Mouse (Mus musculus) gastrocnemius, adult 8-10 months (tissue): Measurements from ENCODE around the gene Olfr871. TPM values are rescaled to one million over a fixed set of nuclear protein-coding genes. Genes with fewer than 3 reads are reported as not detected.
"Not testable (repeated sequence)": the region's sequence is repeated elsewhere in the genome, so short reads cannot be mapped to it uniquely, and the experiment has no call there.

ENCODE experiments used
- DNase-seq, 2 experiments: peaks; one replicate each; pipeline ENCODE4 v3.0.0; 2022; ENCODE audit warnings: low spot score in 2 of 2
- total RNA-seq, 4 experiments: library from RNA; stranded (reverse); gene quantifications; 2 replicates each; pipeline ENCODE4 v1.2.4; 2022

Gene Olfr871
- not detected for total RNA-seq

DNA sequence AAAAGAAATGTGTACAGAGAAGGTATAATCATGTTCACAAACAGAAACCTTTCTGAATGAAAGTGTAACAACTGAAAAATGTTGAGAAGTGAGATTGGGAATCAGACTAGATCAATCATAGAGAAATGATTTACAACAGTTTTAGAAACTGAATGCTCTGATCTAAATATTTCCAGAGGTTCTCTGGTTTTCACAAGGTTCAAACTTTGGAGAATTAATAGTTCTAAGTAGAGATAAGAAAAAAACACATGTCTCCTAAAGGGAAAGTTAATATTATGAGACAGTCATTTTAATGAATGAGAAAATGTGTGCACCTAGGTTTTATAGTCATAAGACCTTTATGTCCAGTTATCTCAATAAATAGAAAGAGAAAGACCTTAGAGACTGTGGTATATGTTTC lies at the start of gene Olfr871:
TSS of gene Olfr871 (plus strand) at position 301 of the 400 bp plus-strand sequence.
- DNase-seq, result no peak

DNA sequence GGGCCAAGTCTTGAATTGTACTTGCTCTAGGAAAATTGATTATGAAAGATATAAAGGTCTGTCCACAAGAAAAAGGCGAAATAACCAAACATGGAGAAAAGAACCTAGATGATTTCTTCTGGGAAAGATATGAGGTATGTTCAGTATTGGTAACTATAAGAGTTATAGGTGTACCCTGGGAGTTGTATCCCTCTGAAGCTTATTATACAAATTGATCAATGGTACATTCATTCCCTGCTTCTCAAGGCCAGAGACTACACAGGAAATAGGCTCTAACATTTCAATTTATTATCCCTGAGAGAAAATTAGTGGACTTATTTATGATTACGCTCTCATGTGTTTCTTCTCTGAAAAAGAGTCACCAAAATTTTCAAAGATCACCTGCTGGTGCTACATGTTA lies 38.0 kb upstream of the Olfr871 start, which contains the start of gene Olfr870:
TSS of gene Olfr870 (minus strand) at position 101 of the 400 bp plus-strand sequence.
- DNase-seq, result no peak

DNA sequence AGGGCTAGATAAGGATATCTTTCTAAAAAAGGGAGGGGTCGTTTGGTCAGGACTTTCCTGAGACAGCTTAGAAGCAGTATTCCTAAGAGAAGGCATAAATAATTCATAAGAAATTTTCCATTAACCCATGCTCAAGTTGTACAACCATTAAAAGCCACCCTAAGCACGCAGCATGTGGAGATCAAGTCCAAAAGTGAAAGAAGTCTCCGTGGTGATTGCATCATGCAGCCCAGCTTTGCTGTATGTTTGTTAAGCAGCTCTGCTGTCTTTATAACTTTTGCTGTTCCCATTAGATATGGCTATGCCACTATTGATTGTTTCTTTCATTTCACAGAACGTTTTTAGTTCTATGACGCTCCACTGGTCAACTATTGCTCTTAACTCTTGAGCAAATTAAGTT lies 32.5 kb upstream of the Olfr871 start:
- no peak for DNase-seq

DNA sequence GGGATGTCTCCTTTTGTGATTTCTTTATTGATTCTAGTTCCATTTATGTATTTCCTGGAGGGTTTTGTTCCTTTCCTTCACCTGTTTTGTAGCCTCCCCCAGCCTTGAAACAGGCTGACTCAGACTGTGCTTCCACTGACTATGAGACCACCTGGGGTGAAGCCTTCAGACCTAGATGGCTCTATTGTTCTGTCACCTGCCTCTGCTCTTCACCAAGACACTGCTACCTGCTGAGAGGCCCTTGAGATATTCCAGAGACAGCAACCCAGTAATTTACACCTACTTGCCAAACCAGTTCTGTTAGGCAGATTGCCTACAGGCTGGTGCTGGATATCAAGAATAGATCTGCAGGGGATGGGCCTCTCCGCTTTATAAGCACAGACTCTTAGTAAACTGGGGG lies 9.9 kb upstream of the Olfr871 start:
- no peak for DNase-seq

DNA sequence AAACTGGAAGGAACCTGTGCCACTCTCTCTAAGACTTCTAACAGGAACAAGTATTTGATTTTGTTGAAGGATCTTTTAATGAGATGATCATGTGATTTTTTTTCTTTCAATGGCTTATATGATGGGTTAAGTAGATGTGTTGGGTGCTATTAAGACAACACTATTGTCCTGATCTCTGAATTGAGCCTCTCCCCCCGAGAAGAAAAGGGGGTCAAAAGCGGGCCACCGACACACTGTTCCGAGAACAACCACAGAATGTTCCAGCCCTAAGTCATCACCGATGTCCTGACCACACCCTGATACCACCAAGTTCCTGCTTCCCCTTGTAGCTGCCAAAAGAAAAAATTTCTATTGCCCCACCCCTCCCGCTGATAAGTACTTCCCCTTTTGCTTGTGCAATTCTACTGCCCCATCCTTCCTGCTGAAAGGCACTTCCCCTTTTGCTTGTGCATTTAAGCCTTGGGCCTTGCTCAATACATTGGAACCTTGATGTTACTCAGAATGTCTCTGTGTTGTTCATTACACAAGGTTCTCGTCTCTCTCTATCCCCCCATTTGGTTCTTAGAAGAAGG lies 8.5 kb upstream of the Olfr871 start:
- DNase-seq, result not testable (repeated sequence)

DNA sequence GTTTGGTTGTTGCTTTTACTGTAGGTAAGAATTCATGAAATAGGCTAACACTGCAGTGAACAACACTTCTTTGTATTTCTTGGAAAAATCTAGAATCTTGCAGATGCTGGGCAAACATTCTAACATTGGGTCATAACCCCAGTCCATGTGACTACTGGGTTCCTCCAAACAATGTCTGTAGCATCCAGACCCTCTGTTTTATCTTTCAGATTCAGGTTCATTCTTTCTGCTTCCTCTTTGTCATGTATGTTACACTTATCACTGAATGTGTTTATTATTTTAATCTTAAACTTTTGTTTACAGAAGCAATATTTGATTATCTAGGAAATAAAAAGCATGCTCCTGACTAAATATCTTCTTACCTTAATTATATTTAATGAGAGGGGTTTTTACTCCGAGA lies 1.2 kb upstream of the Olfr871 start:
- no peak for DNase-seq

DNA sequence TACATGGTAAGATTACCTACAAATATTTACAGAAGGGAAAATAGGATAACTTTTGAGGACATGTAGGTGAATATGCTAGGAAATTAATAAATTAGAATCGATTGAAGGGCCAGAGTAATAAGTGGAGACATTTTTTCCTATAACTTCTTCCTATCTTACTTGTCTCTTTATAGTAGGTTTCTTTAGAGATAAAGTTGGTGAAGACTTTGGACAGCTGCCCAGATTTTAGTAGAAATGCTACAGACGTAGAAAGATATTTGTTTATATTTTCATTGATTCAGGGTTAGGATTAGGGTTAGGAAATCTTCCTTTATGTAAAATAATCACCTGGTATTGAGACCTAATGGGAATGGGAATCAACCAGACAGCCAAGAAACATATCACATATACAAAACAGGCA lies 530 bp upstream of the Olfr871 start:
- DNase-seq, result no peak

DNA sequence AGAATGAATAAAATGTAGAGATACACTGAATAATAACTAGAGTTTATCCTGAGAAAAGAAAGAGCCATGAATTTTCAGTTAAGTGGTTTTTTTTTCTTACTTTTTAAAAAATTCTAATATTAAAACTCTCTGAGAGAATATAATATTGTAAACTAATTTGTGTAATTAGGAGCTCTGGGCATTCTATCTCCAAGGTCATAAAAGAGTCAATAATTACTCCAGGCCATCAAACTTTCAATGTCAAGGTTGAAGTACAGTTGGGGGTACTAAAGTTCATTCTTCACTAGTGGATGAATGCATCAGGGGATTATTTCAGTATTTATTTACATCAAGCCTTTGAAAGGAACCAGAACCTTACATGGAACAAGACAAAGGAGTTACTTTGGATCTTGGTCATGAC lies 24.8 kb downstream of the Olfr871 start, which contains the start of gene Olfr872:
TSS of gene Olfr872 (plus strand) at position 301 of the 400 bp plus-strand sequence.
- no peak for DNase-seq

DNA sequence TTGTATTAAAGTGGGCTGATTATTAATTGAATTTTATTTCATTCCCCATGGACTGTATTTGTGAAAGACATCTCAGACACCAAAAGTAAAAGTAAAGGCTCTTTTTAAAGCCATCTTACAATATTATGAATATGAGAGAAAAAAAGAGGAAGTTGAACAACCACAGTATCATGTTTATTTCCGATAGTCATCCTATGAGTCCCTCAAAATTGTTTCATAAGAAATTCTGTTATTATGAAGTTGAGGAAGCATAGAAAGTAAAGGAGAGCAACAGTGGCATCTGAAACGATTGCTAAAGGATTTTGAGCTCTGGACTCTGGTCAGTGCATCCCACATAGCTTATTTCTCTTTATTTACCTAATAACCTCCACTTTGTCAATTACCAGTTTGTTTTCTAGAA lies 25.4 kb downstream of the Olfr871 start:
- no peak for DNase-seq

Other genes with a start within 250 kb of the Olfr871 start
- gene Olfr866, start 184.2 kb upstream of the Olfr871 start, total RNA-seq, result not detected
- gene Olfr867, start 154.6 kb upstream of the Olfr871 start, total RNA-seq, result not detected
- gene Olfr868, start 113.6 kb upstream of the Olfr871 start, total RNA-seq, result not detected
- not detected for gene Olfr869, start 83.2 kb upstream of the Olfr871 start, total RNA-seq
- gene Olfr870, start 38.1 kb upstream of the Olfr871 start, total RNA-seq, result not detected
- gene Olfr872, start 24.9 kb downstream of the Olfr871 start, total RNA-seq, result not detected
- not detected for gene Olfr39, start 70.1 kb downstream of the Olfr871 start, total RNA-seq
- gene Olfr873, start 86.3 kb downstream of the Olfr871 start, total RNA-seq, result not detected
- not detected for gene Olfr18, start 123.9 kb downstream of the Olfr871 start, total RNA-seq
- gene Zfp560, start 173.0 kb downstream of the Olfr871 start, total RNA-seq, result 10 to 100 TPM; 13.5 to 14.2 (median 13.8) TPM
- gene Zfp26, start 248.0 kb downstream of the Olfr871 start, total RNA-seq, result 1 to 10 TPM; 5.8 to 10.0 (median 8.8) TPM